Mouse (Mus musculus) cerebellum, adult 2 months (tissue): ENCODE data around the gene Rabep2.

ENCODE experiments used
- CTCF ChIP-seq: fragments of 200-500 bp; IDR thresholded peaks from 2 replicates; pipeline ENCODE4 v1.5.1; 2011; ENCODE audit warnings: low read depth, mild to moderate bottlenecking, control low read depth, low read length, moderate library complexity, borderline replicate concordance; ENCODE audit not compliant: insufficient read depth
- POLR2A ChIP-seq: fragments of 200-500 bp; IDR thresholded peaks from 2 replicates; pipeline ENCODE4 v1.6.1; 2011; ENCODE audit warnings: low read length, control low read depth, borderline replicate concordance; ENCODE audit not compliant: insufficient read depth

DNA sequence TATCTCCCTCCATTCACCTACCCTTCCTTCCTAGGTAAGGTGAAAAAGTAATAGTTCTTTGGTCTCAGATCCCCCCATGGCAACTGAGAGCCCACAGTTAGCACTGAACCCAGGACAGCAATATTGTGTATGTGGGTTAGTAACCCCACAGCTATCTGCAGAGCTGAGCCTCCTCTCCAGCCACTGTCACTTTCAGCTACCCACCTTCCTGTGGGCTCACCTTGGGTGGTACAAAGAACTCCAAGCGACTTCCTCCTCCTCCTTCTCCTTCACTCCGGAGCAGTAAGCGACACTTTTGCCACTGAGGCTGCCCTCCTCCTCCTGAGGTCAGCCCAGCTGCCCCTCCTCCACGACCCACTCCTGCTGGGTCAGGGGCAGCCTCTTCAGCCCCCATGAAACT lies 43.3 kb downstream of the Rabep2 start:
- TF ChIP-seq CTCF: no peak
- TF ChIP-seq POLR2A: no peak
